Mouse (Mus musculus): Measurements from ENCODE around the gene Rras. TPM values are rescaled to one million over a fixed set of nuclear protein-coding genes. Genes with fewer than 3 reads are reported as not detected.

Gene Rras
- polyA plus RNA-seq, 1 experiment: 56.8 TPM

- H3K79me3 ChIP-seq (ENCODE audit: low read depth): peaks cover 21% of the 10 kb centered on the region
- TF ChIP-seq MAX (IDR thresholded peaks at IDR 0.05) (no peak), MYOD1 (IDR thresholded peaks at IDR 0.05; ENCODE audit: control insufficient read depth, insufficient read length, low read depth) (no peak), USF1 (IDR thresholded peaks at IDR 0.05; ENCODE audit: low read depth) (no peak), CTCF (IDR thresholded peaks at IDR 0.05; ENCODE audit: control insufficient read depth, insufficient read depth, insufficient read length) (no peak), MYOG (IDR thresholded peaks at IDR 0.05; ENCODE audit: control insufficient read depth, extremely low read depth, insufficient read length) (no peak), CEBPB (IDR thresholded peaks at IDR 0.05; ENCODE audit: low read depth) (no peak), FOSL1 (IDR thresholded peaks at IDR 0.05; ENCODE audit: insufficient read depth, low read length, poor library complexity, severe bottlenecking) (no peak)
- peaks cover 28% of the 10 kb centered on the region for H3K36me3 ChIP-seq (ENCODE audit: control insufficient read depth, insufficient read depth)
- peak overlapping the region; percentile 92 for H3ac ChIP-seq (ENCODE audit: control insufficient read depth, insufficient read length, low read depth)
- no peaks in the 10 kb centered on the region for H3K27me3 ChIP-seq (ENCODE audit: control insufficient read depth, insufficient read depth, insufficient read length)
- H3K79me2 ChIP-seq (ENCODE audit: control insufficient read depth, insufficient read depth): peaks cover 47% of the 10 kb centered on the region
- H3K4me3 ChIP-seq (ENCODE audit: insufficient read depth, poor library complexity, severe bottlenecking): peak overlapping the region; percentile 60
These were observed 33.3 kb downstream of the Rras start for GRCm38 (mm10) chr7:45050945-45051600.

- peaks cover 47% of the 10 kb centered on the region for H3K79me2 ChIP-seq (ENCODE audit: control insufficient read depth, insufficient read depth)
- peaks cover 18% of the 10 kb centered on the region for H3K79me3 ChIP-seq (ENCODE audit: low read depth)
- H3K36me3 ChIP-seq (ENCODE audit: control insufficient read depth, insufficient read depth): peaks cover 23% of the 10 kb centered on the region
- peak overlapping the region; percentile 60 for H3K4me3 ChIP-seq (ENCODE audit: insufficient read depth, poor library complexity, severe bottlenecking)
- no peak for TF ChIP-seq MYOG (IDR thresholded peaks at IDR 0.05; ENCODE audit: control insufficient read depth, extremely low read depth, insufficient read length)
- H3ac ChIP-seq (ENCODE audit: control insufficient read depth, insufficient read length, low read depth): peak overlapping the region; percentile 92
- no peaks in the 10 kb centered on the region for H3K27me3 ChIP-seq (ENCODE audit: control insufficient read depth, insufficient read depth, insufficient read length)
These were observed 33.8 kb downstream of the Rras start for GRCm38 (mm10) chr7:45051601-45051974.

GRCm38 (mm10) chr7:45052181-45052861, 34.6 kb downstream of the Rras start:
- peaks cover 18% of the 10 kb centered on the region for H3K79me3 ChIP-seq (ENCODE audit: low read depth)
- H3K27me3 ChIP-seq (ENCODE audit: control insufficient read depth, insufficient read depth, insufficient read length): no peaks in the 10 kb centered on the region
- peak overlapping the region; percentile 60 for H3K4me3 ChIP-seq (ENCODE audit: insufficient read depth, poor library complexity, severe bottlenecking)
- H3ac ChIP-seq (ENCODE audit: control insufficient read depth, insufficient read length, low read depth): peak overlapping the region; percentile 92
- H3K36me3 ChIP-seq (ENCODE audit: control insufficient read depth, insufficient read depth): peaks cover 18% of the 10 kb centered on the region
- peaks cover 47% of the 10 kb centered on the region for H3K79me2 ChIP-seq (ENCODE audit: control insufficient read depth, insufficient read depth)
- TF ChIP-seq MAX (IDR thresholded peaks at IDR 0.05) (no peak), USF1 (IDR thresholded peaks at IDR 0.05; ENCODE audit: low read depth) (no peak), MYOD1 (IDR thresholded peaks at IDR 0.05; ENCODE audit: control insufficient read depth, insufficient read length, low read depth) (no peak), MYOG (IDR thresholded peaks at IDR 0.05; ENCODE audit: control insufficient read depth, extremely low read depth, insufficient read length) (no peak), CTCF (IDR thresholded peaks at IDR 0.05; ENCODE audit: control insufficient read depth, insufficient read depth, insufficient read length) (no peak), CEBPB (IDR thresholded peaks at IDR 0.05; ENCODE audit: low read depth) (no peak), FOSL1 (IDR thresholded peaks at IDR 0.05; ENCODE audit: insufficient read depth, low read length, poor library complexity, severe bottlenecking) (no peak)

GRCm38 (mm10) chr7:45052862-45053116, 35.0 kb downstream of the Rras start, which contains the start of gene Prr12:
Prr12 (minus strand) TSS chr7:45052881.
- Histone ChIP-seq H3K79me3 (ENCODE audit: low read depth) (peaks cover 18% of the 10 kb centered on the region), H3K27me3 (ENCODE audit: control insufficient read depth, insufficient read depth, insufficient read length) (no peaks in the 10 kb centered on the region), H3K36me3 (ENCODE audit: control insufficient read depth, insufficient read depth) (peaks cover 15% of the 10 kb centered on the region), H3K4me3 (ENCODE audit: insufficient read depth, poor library complexity, severe bottlenecking) (peak within 1 kb of the TSS; percentile 60), H3K79me2 (ENCODE audit: control insufficient read depth, insufficient read depth) (peaks cover 47% of the 10 kb centered on the region), H3ac (ENCODE audit: control insufficient read depth, insufficient read length, low read depth) (peak within 1 kb of the TSS; percentile 92)
- TF ChIP-seq MYOD1 (IDR thresholded peaks at IDR 0.05; ENCODE audit: control insufficient read depth, insufficient read length, low read depth) (no peak), USF1 (IDR thresholded peaks at IDR 0.05; ENCODE audit: low read depth) (no peak), CEBPB (IDR thresholded peaks at IDR 0.05; ENCODE audit: low read depth) (no peak), MYOG (IDR thresholded peaks at IDR 0.05; ENCODE audit: control insufficient read depth, extremely low read depth, insufficient read length) (no peak), FOSL1 (IDR thresholded peaks at IDR 0.05; ENCODE audit: insufficient read depth, low read length, poor library complexity, severe bottlenecking) (no peak), CTCF (IDR thresholded peaks at IDR 0.05; ENCODE audit: control insufficient read depth, insufficient read depth, insufficient read length) (no peak)

GRCm38 (mm10) chr7:45053117-45053930, 35.6 kb downstream of the Rras start:
- Histone ChIP-seq H3K79me2 (ENCODE audit: control insufficient read depth, insufficient read depth) (peaks cover 42% of the 10 kb centered on the region), H3ac (ENCODE audit: control insufficient read depth, insufficient read length, low read depth) (peak overlapping the region; percentile 83), H3K79me3 (ENCODE audit: low read depth) (peaks cover 18% of the 10 kb centered on the region), H3K36me3 (ENCODE audit: control insufficient read depth, insufficient read depth) (peaks cover 15% of the 10 kb centered on the region), H3K4me3 (ENCODE audit: insufficient read depth, poor library complexity, severe bottlenecking) (peak overlapping the region; percentile 60), H3K27me3 (ENCODE audit: control insufficient read depth, insufficient read depth, insufficient read length) (no peaks in the 10 kb centered on the region)
- no peak for TF ChIP-seq FOSL1 (IDR thresholded peaks at IDR 0.05; ENCODE audit: insufficient read depth, low read length, poor library complexity, severe bottlenecking)
- TF ChIP-seq USF1 (IDR thresholded peaks at IDR 0.05; ENCODE audit: low read depth): no peak
- no peak for TF ChIP-seq CEBPB (IDR thresholded peaks at IDR 0.05; ENCODE audit: low read depth)
- TF ChIP-seq MYOD1 (IDR thresholded peaks at IDR 0.05; ENCODE audit: control insufficient read depth, insufficient read length, low read depth): no peak
- TF ChIP-seq CTCF (IDR thresholded peaks at IDR 0.05; ENCODE audit: control insufficient read depth, insufficient read depth, insufficient read length): no peak
- no peak for TF ChIP-seq MYOG (IDR thresholded peaks at IDR 0.05; ENCODE audit: control insufficient read depth, extremely low read depth, insufficient read length)
- TF ChIP-seq MAX (IDR thresholded peaks at IDR 0.05): no peak

Data from C2C12 (cell line).